Mouse (Mus musculus) limb, embryonic 14.5 days (tissue): Measurements from ENCODE around the gene Dcdc2a. TPM values are rescaled to one million over a fixed set of nuclear protein-coding genes. Genes with fewer than 3 reads are reported as not detected.

ENCODE experiments used
- ATAC-seq: fragments of 200-750 bp; cut with Nextera tagmentation; 2 replicates; pipeline ENCODE4 v1.8.0; 2017; ENCODE audit warnings: low read depth, moderate number of reproducible peaks, moderate TSS enrichment; ENCODE audit not compliant: low FRiP score
- DNase-seq: peaks from one replicate; pipeline ENCODE4 v3.0.0-alpha.2; 2015; ENCODE audit warnings: low spot score
- H3K27ac ChIP-seq: fragments of 300-500 bp; sonication (generic); replicated peaks from 2 replicates; pipeline ENCODE4 v1.5.1; 2014; ENCODE audit warnings: low read depth, mild to moderate bottlenecking, low read length, moderate library complexity, mixed read lengths
- H3K27me3 ChIP-seq: fragments of 300-500 bp; sonication (generic); 2 replicates; pipeline ENCODE4 v1.6.1; 2014; ENCODE audit warnings: low read length, mixed read lengths; ENCODE audit not compliant: control insufficient read depth, insufficient read depth
- H3K36me3 ChIP-seq: fragments of 300-500 bp; sonication (generic); 2 replicates; pipeline ENCODE4 v1.6.1; 2014; ENCODE audit warnings: mild to moderate bottlenecking, low read length, moderate library complexity, mixed read lengths; ENCODE audit not compliant: control insufficient read depth, insufficient read depth
- H3K4me1 ChIP-seq: fragments of 300-500 bp; sonication (generic); 2 replicates; pipeline ENCODE4 v1.6.1; 2014; ENCODE audit warnings: antibody characterized with exemption, low read length, mixed read lengths; ENCODE audit not compliant: control insufficient read depth, insufficient read depth
- H3K4me2 ChIP-seq: fragments of 300-500 bp; sonication (generic); replicated peaks from 2 replicates; pipeline ENCODE4 v1.6.1; 2014; ENCODE audit warnings: low read depth, mild to moderate bottlenecking, low read length, moderate library complexity; ENCODE audit not compliant: severe bottlenecking
- H3K4me3 ChIP-seq: fragments of 300-500 bp; sonication (generic); replicated peaks from 2 replicates; pipeline ENCODE4 v1.5.1; 2014; ENCODE audit warnings: low read length
- H3K9ac ChIP-seq: fragments of 300-500 bp; sonication (generic); 2 replicates; pipeline ENCODE4 v1.6.1; 2014; ENCODE audit warnings: mild to moderate bottlenecking, low read depth, low read length, moderate library complexity; ENCODE audit not compliant: severe bottlenecking
- H3K9me3 ChIP-seq: fragments of 300-500 bp; sonication (generic); 2 replicates; pipeline ENCODE4 v1.6.1; 2016; ENCODE audit warnings: low read length; ENCODE audit not compliant: control insufficient read depth
- POLR2A ChIP-seq: fragments of 200-500 bp; IDR thresholded peaks from 2 replicates; pipeline ENCODE4 v1.8.0; 2012; ENCODE audit warnings: inconsistent platforms, mild to moderate bottlenecking, moderate library complexity, borderline replicate concordance; ENCODE audit not compliant: insufficient read depth, insufficient read length; ENCODE audit errors: extremely low read depth
- WGBS: fragments of 180-500 bp; shearing (Covaris S2); extraction: QIAGEN DNeasy Blood & Tissue Kit; methylation state at CpG from one replicate; pipeline ENCODE4 v1.1.7; 2014; 5-methylcytosine and 5-hydroxymethylcytosine counted together
- polyA plus RNA-seq, 2 experiments: library from polyadenylated mRNA; depleted of rRNA in 1 of 2; stranded (reverse) in 1 of 2; unstranded in 1 of 2; fragments of >200 nt; fragmentation: Nextera tagmentation in 1 of 2; extraction: Ambion mirVana in 1 of 2; gene quantifications; 2 replicates each; pipeline versions ENCODE4 v1.2.1 to v1.2.3; 2012 to 2014

Gene Dcdc2a
- polyA plus RNA-seq, 2 experiments, result 0.82 to 0.84 TPM

GRCm38 (mm10) chr13:25146232-25146631 is 90.4 kb downstream of the Dcdc2a start:
- H3K4me2 ChIP-seq, result no peak overlapping the region
- no peaks in the 10 kb centered on the region for H3K9me3 ChIP-seq
- no peak for DNase-seq
- 73% methylated on average over 2 of the region's 2 CpGs for WGBS
- H3K9ac ChIP-seq, result no peak overlapping the region
- H3K4me3 ChIP-seq, result no peak overlapping the region
- H3K27me3 ChIP-seq, result no peaks in the 10 kb centered on the region
- H3K4me1 ChIP-seq, result no peaks in the 10 kb centered on the region
- H3K36me3 ChIP-seq, result no peaks in the 10 kb centered on the region
- no peak for TF ChIP-seq POLR2A
- ATAC-seq, result no peak
- H3K27ac ChIP-seq, result no peak overlapping the region

GRCm38 (mm10) chr13:25150154-25150781 is 94.5 kb downstream of the Dcdc2a start:
- ATAC-seq (no peak), DNase-seq (no peak)
- 36% methylated on average over 17 of the region's 17 CpGs for WGBS
- Histone ChIP-seq H3K4me2 (no peak overlapping the region), H3K4me3 (no peak overlapping the region), H3K27ac (no peak overlapping the region), H3K9ac (no peak overlapping the region), H3K27me3 (no peaks in the 10 kb centered on the region), H3K9me3 (no peaks in the 10 kb centered on the region), H3K4me1 (no peaks in the 10 kb centered on the region), H3K36me3 (no peaks in the 10 kb centered on the region)
- TF ChIP-seq POLR2A, result no peak

- no peak overlapping the region for H3K9ac ChIP-seq
- ATAC-seq, result no peak
- H3K36me3 ChIP-seq, result no peaks in the 10 kb centered on the region
- 47% methylated on average over 4 of the region's 4 CpGs for WGBS
- no peak overlapping the region for H3K4me2 ChIP-seq
- H3K27me3 ChIP-seq, result no peaks in the 10 kb centered on the region
- no peak for DNase-seq
- no peak overlapping the region for H3K27ac ChIP-seq
- TF ChIP-seq POLR2A, result no peak
- H3K4me1 ChIP-seq, result no peaks in the 10 kb centered on the region
- no peaks in the 10 kb centered on the region for H3K9me3 ChIP-seq
- H3K4me3 ChIP-seq, result no peak overlapping the region
Observed at GRCm38 (mm10) chr13:25150861-25151260, 95.1 kb downstream of the Dcdc2a start.

- Histone ChIP-seq H3K9me3 (no peaks in the 10 kb centered on the region), H3K4me1 (peaks cover 4% of the 10 kb centered on the region; the same call in 1 of the 2 replicates), H3K36me3 (no peaks in the 10 kb centered on the region), H3K9ac (no peak overlapping the region), H3K27me3 (no peaks in the 10 kb centered on the region), H3K4me3 (no peak overlapping the region), H3K4me2 (no peak overlapping the region), H3K27ac (no peak overlapping the region)
- ATAC-seq, result no peak
- TF ChIP-seq POLR2A, result no peak
- WGBS, result 56% methylated on average over 2 of the region's 2 CpGs
- no peak for DNase-seq
Observed at GRCm38 (mm10) chr13:25159917-25160316, 104.1 kb downstream of the Dcdc2a start.

GRCm38 (mm10) chr13:25160804-25161203 is 105.0 kb downstream of the Dcdc2a start:
- Histone ChIP-seq H3K4me1 (peaks cover 4% of the 10 kb centered on the region; the same call in 1 of the 2 replicates), H3K4me2 (no peak overlapping the region), H3K9ac (no peak overlapping the region), H3K27me3 (no peaks in the 10 kb centered on the region), H3K4me3 (no peak overlapping the region), H3K27ac (no peak overlapping the region), H3K36me3 (no peaks in the 10 kb centered on the region), H3K9me3 (no peaks in the 10 kb centered on the region)
- no peak for DNase-seq
- WGBS, result 53% methylated on average over 2 of the region's 2 CpGs
- ATAC-seq, result no peak
- no peak for TF ChIP-seq POLR2A
